Mouse (Mus musculus): Measurements from ENCODE around the gene Cbx5.

- no peak for TF ChIP-seq CTCF (IDR thresholded peaks at IDR 0.05; ENCODE audit: low read depth)
- TF ChIP-seq EP300 (IDR thresholded peaks at IDR 0.05; ENCODE audit: low read depth), result no peak
Observed at GRCm38 (mm10) chr15:103193606-103194005, 46.0 kb downstream of the Cbx5 start.
